Mouse (Mus musculus): ENCODE results near the gene Skiv2l. TPM values are rescaled to one million over a fixed set of nuclear protein-coding genes. Genes with fewer than 3 reads are reported as not detected.

Gene Skiv2l
- total RNA-seq, 1 experiment: 40.5 TPM

- H3K9ac ChIP-seq (ENCODE audit: insufficient read depth, low read depth, low read length, poor library complexity, severe bottlenecking): no peak overlapping the region
- in situ Hi-C loops (cut with MboI; ENCODE audit: low sequenced_read_pairs in 2 of 2, unreplicated experiment in 2 of 2): no loop called here
- H3K36me3 ChIP-seq (ENCODE audit: control insufficient read depth, insufficient read depth, low read length, poor library complexity, severe bottlenecking): no peaks in the 10 kb centered on the region
- no peak for DNase-seq (ENCODE audit: low read depth, low spot score)
- no peaks in the 10 kb centered on the region for H3K4me1 ChIP-seq (ENCODE audit: control insufficient read depth in 2 of 2, insufficient read depth in 2 of 2, low read length in 2 of 2, poor library complexity in 1 of 2)
- H3K9me3 ChIP-seq (ENCODE audit: control insufficient read depth, insufficient read depth, low read depth, low read length): no peaks in the 10 kb centered on the region
- TF ChIP-seq ZNF384 (IDR thresholded peaks at IDR 0.05; ENCODE audit: low read depth, low read length): no peak
- no peak for TF ChIP-seq HCFC1 (IDR thresholded peaks at IDR 0.05; ENCODE audit: borderline replicate concordance, insufficient read depth, low read length)
- no peak for TF ChIP-seq MAFK (IDR thresholded peaks at IDR 0.05; ENCODE audit: insufficient read depth, low read depth, low read length)
- TF ChIP-seq ZC3H11A (IDR thresholded peaks at IDR 0.05; ENCODE audit: borderline replicate concordance, low read depth, low read length): no peak
- TF ChIP-seq CHD2 (IDR thresholded peaks at IDR 0.05; ENCODE audit: low read depth, low read length): no peak
- no peak overlapping the region for H3K4me3 ChIP-seq (ENCODE audit: insufficient read depth in 1 of 2, low read depth in 1 of 2, low read length in 2 of 2, poor library complexity in 1 of 2, severe bottlenecking in 1 of 2)
- no peak overlapping the region for H3K27ac ChIP-seq (ENCODE audit: insufficient read depth, low read depth, low read length, poor library complexity, severe bottlenecking)
These were observed 16.0 kb upstream of the Skiv2l start for GRCm38 (mm10) chr17:34865981-34866380.

- no peak within 1 kb of the TSS for H3K9ac ChIP-seq (ENCODE audit: insufficient read depth, low read depth, low read length, poor library complexity, severe bottlenecking)
- no peak within 1 kb of the TSS for H3K27ac ChIP-seq (ENCODE audit: insufficient read depth, low read depth, low read length, poor library complexity, severe bottlenecking)
- H3K36me3 ChIP-seq (ENCODE audit: control insufficient read depth, insufficient read depth, low read length, poor library complexity, severe bottlenecking): peaks cover 4% of the 10 kb centered on the region; the same call in 1 of the 2 replicates
- H3K9me3 ChIP-seq (ENCODE audit: control insufficient read depth, insufficient read depth, low read depth, low read length): no peaks in the 10 kb centered on the region
- no peak for DNase-seq (ENCODE audit: low read depth, low spot score)
- no peak within 1 kb of the TSS for H3K4me3 ChIP-seq (ENCODE audit: insufficient read depth in 1 of 2, low read depth in 1 of 2, low read length in 2 of 2, poor library complexity in 1 of 2, severe bottlenecking in 1 of 2)
- no peak for TF ChIP-seq HCFC1 (IDR thresholded peaks at IDR 0.05; ENCODE audit: borderline replicate concordance, insufficient read depth, low read length)
- no peak for TF ChIP-seq ZC3H11A (IDR thresholded peaks at IDR 0.05; ENCODE audit: borderline replicate concordance, low read depth, low read length)
- TF ChIP-seq ZNF384 (IDR thresholded peaks at IDR 0.05; ENCODE audit: low read depth, low read length): no peak
- TF ChIP-seq CHD2 (IDR thresholded peaks at IDR 0.05; ENCODE audit: low read depth, low read length): no peak
- no peak for TF ChIP-seq MAFK (IDR thresholded peaks at IDR 0.05; ENCODE audit: insufficient read depth, low read depth, low read length)
- no peaks in the 10 kb centered on the region; a peak in 1 of 4 replicates for H3K4me1 ChIP-seq (ENCODE audit: control insufficient read depth in 2 of 2, insufficient read depth in 2 of 2, low read length in 2 of 2, poor library complexity in 1 of 2)
- in situ Hi-C loops (cut with MboI; ENCODE audit: low sequenced_read_pairs in 2 of 2, unreplicated experiment in 2 of 2): no loop called here
These were observed 12.5 kb upstream of the Skiv2l start, which contains the start of gene Cfb for GRCm38 (mm10) chr17:34862416-34863081. TSS of gene Cfb (minus strand) at chr17:34862518.

GRCm38 (mm10) chr17:34861704-34862415 is 11.8 kb upstream of the Skiv2l start:
- no peak overlapping the region for H3K9ac ChIP-seq (ENCODE audit: insufficient read depth, low read depth, low read length, poor library complexity, severe bottlenecking)
- H3K27ac ChIP-seq (ENCODE audit: insufficient read depth, low read depth, low read length, poor library complexity, severe bottlenecking): no peak overlapping the region
- no peak for TF ChIP-seq CHD2 (IDR thresholded peaks at IDR 0.05; ENCODE audit: low read depth, low read length)
- no peak for TF ChIP-seq HCFC1 (IDR thresholded peaks at IDR 0.05; ENCODE audit: borderline replicate concordance, insufficient read depth, low read length)
- no peak for TF ChIP-seq ZC3H11A (IDR thresholded peaks at IDR 0.05; ENCODE audit: borderline replicate concordance, low read depth, low read length)
- TF ChIP-seq ZNF384 (IDR thresholded peaks at IDR 0.05; ENCODE audit: low read depth, low read length): no peak

GRCm38 (mm10) chr17:34860514-34860913 is 10.5 kb upstream of the Skiv2l start:
- no peak for DNase-seq (ENCODE audit: low read depth, low spot score)
- Histone ChIP-seq H3K4me3 (ENCODE audit: insufficient read depth in 1 of 2, low read depth in 1 of 2, low read length in 2 of 2, poor library complexity in 1 of 2, severe bottlenecking in 1 of 2) (no peak overlapping the region), H3K9ac (ENCODE audit: insufficient read depth, low read depth, low read length, poor library complexity, severe bottlenecking) (no peak overlapping the region), H3K36me3 (ENCODE audit: control insufficient read depth, insufficient read depth, low read length, poor library complexity, severe bottlenecking) (peaks cover 13% of the 10 kb centered on the region), H3K4me1 (ENCODE audit: control insufficient read depth in 2 of 2, insufficient read depth in 2 of 2, low read length in 2 of 2, poor library complexity in 1 of 2) (peaks cover 0 to 3% of the 10 kb centered on the region in 2 experiments; a peak in 2 of 4 replicates), H3K27ac (ENCODE audit: insufficient read depth, low read depth, low read length, poor library complexity, severe bottlenecking) (no peak overlapping the region), H3K9me3 (ENCODE audit: control insufficient read depth, insufficient read depth, low read depth, low read length) (no peaks in the 10 kb centered on the region)
- TF ChIP-seq HCFC1 (IDR thresholded peaks at IDR 0.05; ENCODE audit: borderline replicate concordance, insufficient read depth, low read length) (no peak), ZNF384 (IDR thresholded peaks at IDR 0.05; ENCODE audit: low read depth, low read length) (no peak), ZC3H11A (IDR thresholded peaks at IDR 0.05; ENCODE audit: borderline replicate concordance, low read depth, low read length) (no peak), CHD2 (IDR thresholded peaks at IDR 0.05; ENCODE audit: low read depth, low read length) (no peak), MAFK (IDR thresholded peaks at IDR 0.05; ENCODE audit: insufficient read depth, low read depth, low read length) (no peak)
- in situ Hi-C loops (cut with MboI; ENCODE audit: low sequenced_read_pairs in 2 of 2, unreplicated experiment in 2 of 2): no loop called here

More at GRCm38 (mm10) chr17:34861704-34862415, 11.8 kb upstream of the Skiv2l start:
- no peaks in the 10 kb centered on the region for H3K9me3 ChIP-seq (ENCODE audit: control insufficient read depth, insufficient read depth, low read depth, low read length)
- in situ Hi-C loops (cut with MboI; ENCODE audit: low sequenced_read_pairs in 2 of 2, unreplicated experiment in 2 of 2): no loop called here
- no peak for DNase-seq (ENCODE audit: low read depth, low spot score)
- H3K4me3 ChIP-seq (ENCODE audit: insufficient read depth in 1 of 2, low read depth in 1 of 2, low read length in 2 of 2, poor library complexity in 1 of 2, severe bottlenecking in 1 of 2): no peak overlapping the region
- H3K4me1 ChIP-seq (ENCODE audit: control insufficient read depth in 2 of 2, insufficient read depth in 2 of 2, low read length in 2 of 2, poor library complexity in 1 of 2): peaks cover 0 to 3% of the 10 kb centered on the region in 2 experiments; a peak in 2 of 4 replicates
- peaks cover 4% of the 10 kb centered on the region; the same call in 1 of the 2 replicates for H3K36me3 ChIP-seq (ENCODE audit: control insufficient read depth, insufficient read depth, low read length, poor library complexity, severe bottlenecking)

Data from ES-E14 (cell line).